ENCODE assay signal across 8 mouse cellular contexts in the genomic region with DNA sequence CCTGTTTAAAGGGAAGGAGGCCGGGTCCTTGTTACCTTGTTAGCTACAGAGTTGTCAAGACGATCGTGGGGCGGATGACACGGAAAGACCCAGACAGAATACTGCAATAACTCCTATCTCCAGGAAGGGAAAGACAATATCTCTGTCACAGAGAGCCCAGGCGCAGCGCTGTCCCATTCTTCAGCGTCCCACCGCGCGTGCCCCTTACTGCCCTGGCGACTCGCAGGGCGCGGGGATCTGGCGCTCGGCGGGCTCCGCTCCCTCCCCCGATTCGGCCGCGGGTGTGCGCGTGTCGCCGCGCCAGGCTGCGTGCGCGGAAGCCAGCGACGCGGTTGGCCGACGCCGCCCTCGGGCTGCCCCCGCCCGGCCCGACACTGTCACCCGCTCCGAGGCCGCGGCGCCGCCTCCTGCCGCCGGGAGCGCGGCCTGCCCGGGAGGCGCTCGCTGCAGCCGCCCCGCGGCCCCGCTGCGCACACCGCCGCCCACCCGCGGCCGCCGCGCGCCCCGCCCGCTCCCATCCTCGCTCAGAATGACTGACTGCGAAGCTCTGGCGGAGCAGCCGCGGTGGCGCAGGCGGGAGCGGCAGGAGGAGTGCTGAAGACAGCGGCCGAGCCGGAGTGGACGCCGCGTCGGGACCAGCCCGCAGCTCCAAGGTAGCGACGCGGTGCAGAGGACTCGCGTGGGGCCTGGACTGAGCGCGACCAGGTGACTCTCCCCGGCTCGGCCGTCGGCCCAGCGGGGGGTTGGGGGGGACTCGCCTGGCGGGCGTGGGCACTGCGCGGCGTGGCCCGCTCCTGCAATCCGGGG. TPM values are rescaled to one million over a fixed set of nuclear protein-coding genes. Genes with fewer than 3 reads are reported as not detected.
DNase-seq lines count a peak whose midpoint lies in the region; ATAC-seq and TF ChIP-seq lines count a peak whose summit lies in the region.

A gene (plus strand): TSS at position 376 of the 807 bp plus-strand sequence.

- H3K27ac ChIP-seq in hindbrain, postnatal 0 days, result peak within 1 kb of the TSS; percentile 90

- H3K4me2 ChIP-seq in hindbrain, postnatal 0 days (ENCODE audit: low read depth, low read length), result peak within 1 kb of the TSS; percentile 76

- peak within 1 kb of the TSS; percentile 55 for H3K9ac ChIP-seq in hindbrain, postnatal 0 days (replicated peaks; ENCODE audit: low read length)

- peak; percentile 75 for ATAC-seq in common myeloid progenitor, adult 5-6 weeks (replicated peaks; ENCODE audit: low read depth, poor library complexity, severe bottlenecking)
- ATAC-seq in hindbrain, postnatal 0 days, result peak; percentile 92
- ATAC-seq in megakaryocyte, adult 5-6 weeks (ENCODE audit: poor library complexity, severe bottlenecking), result peak; percentile 33; the same call in 1 of the 2 replicates

- H3K27me3 ChIP-seq in hindbrain, postnatal 0 days (ENCODE audit: insufficient read depth, low read length), result no peaks in the 10 kb centered on the region

- no peaks in the 10 kb centered on the region for H3K9me3 ChIP-seq in hindbrain, postnatal 0 days (ENCODE audit: low read length)

- peak; percentile 29 for DNase-seq in adrenal gland, adult 8-10 months
- peak; percentile 65 for DNase-seq in gastrocnemius, postnatal 10 days
- DNase-seq in hindbrain, postnatal 0 days (ENCODE audit: low spot score), result peak; percentile 85
- DNase-seq in left cerebral cortex, adult 8-10 months (ENCODE audit: low spot score in 2 of 2), result peak; percentile 51 to 64
- peak; percentile 71 to 74 for DNase-seq in right cerebral cortex, postnatal 10 days (ENCODE audit: low spot score in 2 of 2)
- DNase-seq in yolk sac, embryonic 10.5 days (ENCODE audit: low spot score), result peak; percentile 40

- no peak for TF ChIP-seq CTCF in hindbrain, postnatal 0 days (IDR thresholded peaks at IDR 0.05; ENCODE audit: low read depth)

- H3K36me3 ChIP-seq in hindbrain, postnatal 0 days (ENCODE audit: insufficient read depth, low read length), result no peaks in the 10 kb centered on the region

- 0 out of 2 replicates have a peak, but pooled peaks cover 4% of the 10 kb centered on the region for H3K4me1 ChIP-seq in hindbrain, postnatal 0 days (ENCODE audit: insufficient read depth, low read length)

- 3% methylated on average over 64 of the region's 105 CpGs for WGBS in hindbrain, postnatal 0 days

- H3K4me3 ChIP-seq in hindbrain, postnatal 0 days (ENCODE audit: low read length), result peak within 1 kb of the TSS; percentile 62

RNA-seq across cellular contexts. Expression of the gene that starts here (rescaled TPM):
- 1 to 10 TPM; 3.6 to 7.3 (median 4.8) TPM for total RNA-seq in adrenal gland, adult 8-10 months (2022)
- 1.1 and 5.2 TPM in 2 replicates for total RNA-seq in common myeloid progenitor, adult 5-6 weeks (2017)
- 1 to 10 TPM; 4.4 to 5.8 TPM for total RNA-seq in gastrocnemius, postnatal 10 days (2021)
- total RNA-seq in hindbrain, postnatal 0 days (2014; rRNA removed), result 43.4 and 48.7 TPM in 2 replicates
- polyA plus RNA-seq in hindbrain, postnatal 0 days (2015; fragmentation: Nextera tagmentation; extraction: Ambion mirVana), result 12.1 and 14.9 TPM in 2 replicates
- 10 to 100 TPM; 29.2 to 39.4 (median 30.2) TPM for total RNA-seq in left cerebral cortex, adult 8-10 months (2022)
- 0.68 TPM in 1 of 2 replicates, not detected in the other for total RNA-seq in megakaryocyte, adult 5-6 weeks (2015)
- not detected in 2 replicates for total RNA-seq in megakaryocyte, adult 5-6 weeks (2017)

Comparison
In these comparisons a context has a peak if more than half of its experiments do, and no peak if none do; other contexts are left out.
1. Peak in every context shown above with its lines: DNase-seq, ATAC-seq, H3K4me3 ChIP-seq and H3K27ac ChIP-seq.
2. Peak in ATAC-seq in megakaryocyte, adult 5-6 weeks; RNA of the gene not detected or under 1 TPM.
3. DNase-seq: peak in every context shown above with its lines; median percentile 85 in hindbrain, postnatal 0 days; 72 in right cerebral cortex, postnatal 10 days; 65 in gastrocnemius, postnatal 10 days; 58 in left cerebral cortex, adult 8-10 months; 40 in yolk sac, embryonic 10.5 days; 29 in adrenal gland, adult 8-10 months.
4. ATAC-seq: peak in every context shown above with its lines; median percentile 92 in hindbrain, postnatal 0 days; 75 in common myeloid progenitor, adult 5-6 weeks; 33 in megakaryocyte, adult 5-6 weeks.